Mouse (Mus musculus) hematopoietic multipotent progenitor cell, adult 10-12 weeks (in vitro differentiated cells): Measurements from ENCODE around the gene Syngr4. TPM values are rescaled to one million over a fixed set of nuclear protein-coding genes. Genes with fewer than 3 reads are reported as not detected.

Source experiments
- polyA plus RNA-seq: library from polyadenylated mRNA; stranded (reverse); fragments of >175 nt; gene quantifications from 2 replicates; pipeline ENCODE4 v1.2.3, GENCODE M21; 2012; ENCODE audit warnings: low replicate concordance

The Syngr4 gene
- 0.35 and 1.5 TPM in 2 replicates for polyA plus RNA-seq

DNA sequence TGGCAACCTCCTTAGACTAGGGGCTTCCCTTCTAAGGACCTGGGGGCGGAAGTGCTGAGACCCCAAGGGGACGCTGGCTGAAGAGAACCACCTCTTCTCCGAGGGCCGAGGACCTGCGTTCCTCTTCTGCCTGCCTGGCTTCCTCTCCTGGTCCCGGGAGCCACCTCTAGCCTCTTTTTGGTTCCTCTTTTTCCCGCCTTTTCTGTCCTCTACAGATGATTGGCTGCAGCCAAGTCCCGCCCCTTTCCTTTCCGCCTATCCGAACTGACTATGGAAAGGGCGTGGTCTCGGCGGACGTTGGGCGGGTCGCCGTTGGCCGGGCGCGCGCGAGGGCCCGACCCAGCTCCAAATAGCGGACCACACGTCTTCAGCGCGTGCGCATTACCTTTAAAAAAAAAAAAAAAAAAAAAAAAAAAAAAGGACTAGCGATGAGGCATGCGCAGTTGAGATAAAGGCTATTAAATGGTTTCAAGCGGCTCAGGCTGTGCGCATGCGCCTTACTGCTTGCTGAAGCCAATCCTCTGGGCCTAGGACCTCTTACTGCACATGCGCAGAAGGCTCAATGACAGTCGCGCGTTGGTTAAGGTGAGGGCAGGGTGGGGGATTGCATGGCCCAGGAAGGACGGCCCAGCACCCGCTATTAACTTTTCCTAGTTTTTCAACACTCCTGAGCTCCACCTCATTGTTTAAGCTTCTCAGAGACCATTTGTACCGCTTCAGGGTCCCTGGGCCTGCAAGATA, at the start of gene Syngr4, which contains the start of gene Tmem143:
Syngr4 (minus strand) TSS at position 198 of the 741 bp plus-strand sequence.
Tmem143 (plus strand) TSS at position 425 of the 741 bp plus-strand sequence.

GRCm38 (mm10) chr7:45923762-45924428, 27.4 kb upstream of the Syngr4 start, which contains the start of gene Ccdc114:
Ccdc114 (plus strand) TSS chr7:45924072.

GRCm38 (mm10) chr7:45921242-45921621, 24.7 kb upstream of the Syngr4 start, which contains the start of gene Emp3:
Emp3 (minus strand) TSS chr7:45921404.

GRCm38 (mm10) chr7:45878278-45878677, 18.2 kb downstream of the Syngr4 start, which contains the start of gene Grin2d:
Grin2d (minus strand) TSS chr7:45878378.

DNA sequence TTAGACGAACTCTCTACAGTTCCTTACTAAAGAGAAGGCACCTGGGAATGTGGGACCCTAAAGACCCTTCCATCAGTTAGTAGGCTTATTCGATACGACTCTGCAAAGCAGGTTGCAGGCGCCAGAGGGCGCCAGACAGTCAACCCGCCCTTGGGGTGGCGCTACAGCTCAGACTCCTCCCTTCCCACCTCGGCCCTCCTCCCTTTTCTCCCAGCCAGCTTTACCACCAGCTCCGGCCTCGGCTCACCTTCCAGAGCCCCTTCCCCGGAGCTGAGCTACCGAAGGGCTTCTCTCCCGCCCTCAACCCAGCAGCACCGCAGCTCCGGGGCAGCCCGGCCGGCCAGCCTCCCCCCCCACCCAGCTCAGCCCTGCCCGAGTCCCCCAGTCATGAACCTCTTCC, 23.9 kb downstream of the Syngr4 start, which contains the start of gene Kdelr1:
Kdelr1 (plus strand) TSS at position 149 of the 400 bp plus-strand sequence.

Other genes starting within 250 kb of the Syngr4 start
- not detected in 2 replicates for gene Fut2, start 230.3 kb downstream of the Syngr4 start, polyA plus RNA-seq
- 1.4 and 3.5 TPM in 2 replicates for gene Ntn5, start 212.7 kb downstream of the Syngr4 start, polyA plus RNA-seq
- 0.18 and 0.44 TPM in 2 replicates for gene Sec1, start 202.3 kb downstream of the Syngr4 start, polyA plus RNA-seq
- gene Car11, start 196.9 kb downstream of the Syngr4 start, polyA plus RNA-seq = 1.5 and 3.9 TPM in 2 replicates
- gene Dbp, start 191.6 kb downstream of the Syngr4 start, polyA plus RNA-seq = 18.0 and 48.2 TPM in 2 replicates
- 7,990 and 13,125 TPM in 2 replicates for gene Rpl18, start 181.3 kb downstream of the Syngr4 start, polyA plus RNA-seq
- 102 and 136 TPM in 2 replicates for gene Sphk2, start 178.7 kb downstream of the Syngr4 start, polyA plus RNA-seq
- gene Fam83e, start 175.5 kb downstream of the Syngr4 start, polyA plus RNA-seq = 0.07 and 0.22 TPM in 2 replicates
- gene Spaca4, start 170.9 kb downstream of the Syngr4 start, polyA plus RNA-seq = not detected in 2 replicates
- 0.64 and 3.0 TPM in 2 replicates for gene Lmtk3, start 113.0 kb downstream of the Syngr4 start, polyA plus RNA-seq
- gene Sult2b1, start 112.0 kb downstream of the Syngr4 start, polyA plus RNA-seq = 0.58 TPM in 1 of 2 replicates, not detected in the other
- gene Cyth2, start 82.1 kb downstream of the Syngr4 start, polyA plus RNA-seq = 74.7 and 269 TPM in 2 replicates
- 0.83 and 0.94 TPM in 2 replicates for gene Kcnj14, start 71.9 kb downstream of the Syngr4 start, polyA plus RNA-seq
- gene Grwd1, start 65.8 kb downstream of the Syngr4 start, polyA plus RNA-seq = 20.9 and 22.6 TPM in 2 replicates
- gene Kdelr1, start 23.9 kb downstream of the Syngr4 start, polyA plus RNA-seq = 299 and 848 TPM in 2 replicates
- gene Grin2d, start 18.3 kb downstream of the Syngr4 start, polyA plus RNA-seq = 0.46 and 1.9 TPM in 2 replicates
- gene Tmem143, start 227 bp upstream of the Syngr4 start, polyA plus RNA-seq = 27.4 and 28.4 TPM in 2 replicates
- 151 and 256 TPM in 2 replicates for gene Emp3, start 24.7 kb upstream of the Syngr4 start, polyA plus RNA-seq
- gene Ccdc114, start 27.4 kb upstream of the Syngr4 start, polyA plus RNA-seq = 3.1 TPM in 2 replicates
- gene Abcc6, start 133.6 kb upstream of the Syngr4 start, polyA plus RNA-seq = not detected in 2 replicates
- 23.2 and 27.7 TPM in 2 replicates for gene Nomo1, start 137.0 kb upstream of the Syngr4 start, polyA plus RNA-seq
- gene Kcnj11, start 204.1 kb upstream of the Syngr4 start, polyA plus RNA-seq = 0.05 TPM in 1 of 2 replicates, not detected in the other